Comparison of ENCODE assay signal across 8 mouse cellular contexts in genomic region chr2:178287285-178287684, GRCm38 (mm10).
DNase-seq lines count a peak whose midpoint lies in the region.

No protein-coding gene starts in this region.

- peak; percentile 35 for DNase-seq in adrenal gland, postnatal 10 days
- no peak for DNase-seq in adrenal gland, postnatal 4 days (ENCODE audit: low spot score in 2 of 2)
- DNase-seq in kidney, adult 18-20 months: peak; percentile 4
- no peak for DNase-seq in kidney, adult 9 months
- DNase-seq in urinary bladder, postnatal 14 days (ENCODE audit: low spot score): peak; percentile 5
- DNase-seq in urinary bladder, postnatal 36 days (ENCODE audit: low spot score in 2 of 2): no peak
- peak; percentile 68 for DNase-seq in retina, embryonic 14.5 days (ENCODE audit: low spot score)
- no peak for DNase-seq in thymus, postnatal 25 days

Comparison
In these comparisons a context has a peak if more than half of its experiments do, and no peak if none do; other contexts are left out.
1. DNase-seq: peak in adrenal gland, postnatal 10 days (single experiment), kidney, adult 18-20 months (single experiment), urinary bladder, postnatal 14 days (single experiment) and retina, embryonic 14.5 days (single experiment); none in adrenal gland, postnatal 4 days (0 of 2), kidney, adult 9 months (single experiment), urinary bladder, postnatal 36 days (0 of 2) and thymus, postnatal 25 days (single experiment).